Mouse (Mus musculus): ENCODE results near the gene Vmn1r111. TPM values are rescaled to one million over a fixed set of nuclear protein-coding genes. Genes with fewer than 3 reads are reported as not detected.
"Not testable (repeated sequence)": the region's sequence is repeated elsewhere in the genome, so short reads cannot be mapped to it uniquely, and the experiment has no call there.

The Vmn1r111 gene
- total RNA-seq (2017) = not detected in 2 replicates

DNA sequence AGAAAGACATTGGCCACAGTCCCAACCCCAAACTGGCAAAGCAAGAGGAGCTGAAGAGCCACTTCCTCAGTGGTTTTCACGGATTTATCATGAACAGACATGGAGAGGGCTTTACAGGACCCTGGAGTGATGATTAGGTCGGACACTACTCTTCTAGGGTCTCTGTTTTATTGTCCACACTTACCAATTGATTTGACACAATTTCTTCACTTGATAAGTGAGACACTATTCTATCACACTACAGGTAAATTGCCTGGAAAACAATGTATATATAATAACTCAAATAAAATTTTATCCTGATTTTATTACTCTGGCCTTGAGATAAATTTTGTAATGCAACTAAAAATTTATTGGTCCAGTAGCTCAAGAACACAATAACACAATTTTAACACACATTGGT is at the start of gene Vmn1r111:
Gene Vmn1r111, minus strand, starts transcription at position 101 of the 400 bp plus-strand sequence.
- ATAC-seq (replicated peaks; ENCODE audit: low read depth, poor library complexity, severe bottlenecking) = not testable (repeated sequence)

DNA sequence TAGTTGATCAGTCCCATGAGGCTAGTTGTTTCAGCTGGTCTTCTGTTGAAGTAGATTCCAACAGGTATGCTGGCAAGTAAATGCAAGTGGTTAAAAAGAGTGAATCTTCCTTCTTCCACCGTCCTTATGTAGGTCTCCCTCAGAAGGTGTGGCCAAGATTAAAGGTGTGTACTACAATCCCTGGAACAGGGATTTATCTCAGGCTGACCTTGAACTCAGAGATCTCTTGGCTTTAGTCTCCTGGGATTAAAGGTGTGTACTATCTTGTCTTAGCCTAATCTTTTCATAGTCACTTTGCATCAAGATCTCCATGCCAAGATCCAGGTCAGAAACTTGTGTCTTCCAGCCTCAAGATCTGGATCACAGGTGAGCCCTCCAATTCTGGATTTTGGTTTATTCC is 27.5 kb upstream of the Vmn1r111 start, which contains the start of gene Gm10668:
Gene Gm10668, minus strand, starts transcription at position 101 of the 400 bp plus-strand sequence.
- ATAC-seq (replicated peaks; ENCODE audit: low read depth, poor library complexity, severe bottlenecking) = not testable (repeated sequence)

DNA sequence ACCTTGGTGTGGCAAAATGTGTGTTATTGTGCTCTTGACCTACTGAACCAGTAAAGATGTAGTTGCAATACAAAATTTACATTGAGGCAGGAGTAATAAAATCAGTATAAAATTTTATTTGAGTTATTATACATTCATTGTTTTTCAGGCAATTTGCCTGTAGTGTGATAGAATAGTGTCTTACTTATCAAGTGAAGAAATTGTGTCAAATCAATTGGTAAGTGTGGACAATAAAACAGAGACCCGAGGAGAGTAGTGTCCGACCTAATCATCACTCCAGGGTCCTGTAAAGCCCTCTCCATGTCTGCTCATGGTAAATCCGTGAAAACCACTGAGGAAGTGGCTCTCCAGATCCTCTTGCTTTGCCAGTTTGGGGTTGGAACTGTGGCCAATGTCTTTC is 34.4 kb downstream of the Vmn1r111 start, which contains the start of gene Vmn1r107:
Gene Vmn1r107, plus strand, starts transcription at position 301 of the 400 bp plus-strand sequence.
- ATAC-seq (replicated peaks; ENCODE audit: low read depth, poor library complexity, severe bottlenecking) = not testable (repeated sequence)

Other genes starting within 250 kb of the Vmn1r111 start
- not detected in 2 replicates for gene Gm10670, start 228.3 kb downstream of the Vmn1r111 start, total RNA-seq (2017)
- not detected in 2 replicates for gene Vmn1r103, start 192.7 kb downstream of the Vmn1r111 start, total RNA-seq (2017)
- gene Vmn1r104, start 169.4 kb downstream of the Vmn1r111 start, total RNA-seq (2017) = not detected in 2 replicates
- not detected in 2 replicates for gene Gm5726, start 157.5 kb downstream of the Vmn1r111 start, total RNA-seq (2017)
- not detected in 2 replicates for gene Gm4141, start 127.0 kb downstream of the Vmn1r111 start, total RNA-seq (2017)
- not detected in 2 replicates for gene Gm4513, start 104.2 kb downstream of the Vmn1r111 start, total RNA-seq (2017)
- gene Vmn1r107, start 34.3 kb downstream of the Vmn1r111 start, total RNA-seq (2017) = not detected in 2 replicates
- not detected in 2 replicates for gene Gm10668, start 27.4 kb upstream of the Vmn1r111 start, total RNA-seq (2017)
- not detected in 2 replicates for gene Vmn1r112, start 68.0 kb upstream of the Vmn1r111 start, total RNA-seq (2017)
- not detected in 2 replicates for gene Vmn1r113, start 84.1 kb upstream of the Vmn1r111 start, total RNA-seq (2017)
- not detected in 2 replicates for gene Vmn1r114, start 109.0 kb upstream of the Vmn1r111 start, total RNA-seq (2017)
- gene Vmn1r115, start 141.8 kb upstream of the Vmn1r111 start, total RNA-seq (2017) = not detected in 2 replicates
- not detected in 2 replicates for gene Vmn1r116, start 169.0 kb upstream of the Vmn1r111 start, total RNA-seq (2017)
- gene Vmn1r117, start 180.9 kb upstream of the Vmn1r111 start, total RNA-seq (2017) = not detected in 2 replicates
- not detected in 2 replicates for gene Vmn1r118, start 209.1 kb upstream of the Vmn1r111 start, total RNA-seq (2017)

All from common myeloid progenitor, adult 5-6 weeks (primary cell).